Mouse (Mus musculus): Measurements from ENCODE around the gene Eif4b. TPM values are rescaled to one million over a fixed set of nuclear protein-coding genes. Genes with fewer than 3 reads are reported as not detected.

The Eif4b gene
- total and polyA plus RNA-seq, 3 experiments: 536 to 652 (median 555) TPM

DNA sequence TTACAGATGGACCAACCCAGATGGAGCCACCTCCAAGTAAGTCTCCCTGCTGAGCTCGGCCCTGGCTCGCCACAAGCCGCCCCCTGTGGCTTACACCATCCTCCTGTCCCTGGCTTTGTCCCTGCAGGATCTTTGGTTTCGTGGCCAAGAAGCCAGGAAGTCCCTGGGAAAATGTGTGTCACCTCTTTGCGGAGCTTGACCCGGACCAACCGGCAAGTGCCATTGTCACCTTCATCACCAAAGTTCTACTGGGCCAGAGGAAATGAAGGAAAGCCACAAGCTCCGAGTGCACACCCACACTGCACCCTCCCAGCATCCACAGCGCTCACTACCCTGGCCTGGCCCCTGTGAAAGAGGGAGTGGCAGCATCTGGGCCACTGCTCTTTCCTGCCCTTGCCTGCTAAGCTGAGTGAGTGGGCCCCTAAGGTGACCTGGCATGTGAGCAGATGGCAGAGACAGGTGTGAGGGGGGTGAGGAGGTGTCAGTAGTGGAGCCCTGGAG is 42.2 kb downstream of the Eif4b start:
- Histone ChIP-seq H3K27me3 (replicated peaks) (no peaks in the 10 kb centered on the region), H3K36me3 (replicated peaks in 1 of 2; ENCODE audit: control insufficient read depth in 1 of 2, insufficient read depth in 1 of 2, low read length in 1 of 2) (peaks cover 44 to 63% of the 10 kb centered on the region in 2 experiments), H3K9me3 (replicated peaks; ENCODE audit: low read length) (no peaks in the 10 kb centered on the region), H3K4me2 (ENCODE audit: insufficient read depth, low read depth, poor library complexity, severe bottlenecking) (no peak overlapping the region), H3K4me3 (replicated peaks in 1 of 3; ENCODE audit: low read depth in 2 of 3, low read length in 2 of 3, poor library complexity in 1 of 3) (no peak overlapping the region), H3K79me2 (replicated peaks; ENCODE audit: control insufficient read depth, extremely low read depth, insufficient read depth, poor library complexity, severe bottlenecking) (no peaks in the 10 kb centered on the region), H3K9ac (ENCODE audit: insufficient read depth, low read depth) (no peak overlapping the region), H3K4me1 (ENCODE audit: control insufficient read depth in 1 of 2, insufficient read depth in 2 of 2) (peaks cover under 1 to 5% of the 10 kb centered on the region in 2 experiments; a peak in 3 of 4 replicates), H3K27ac (ENCODE audit: insufficient read depth, low read depth) (no peak overlapping the region)
- dilution Hi-C loops (cut with MboI; ENCODE audit: extremely low pct_ligation_motif_present, extremely low pct_unique_long_range_greater_than_20kb, low sequenced_read_pairs) (no loop called here), in situ Hi-C loops (cut with MboI; ENCODE audit: low pct_ligation_motif_present, low pct_unique_long_range_greater_than_20kb, low sequenced_read_pairs) (no loop called here)
- TF ChIP-seq ETS1 (conservative IDR thresholded peaks at IDR 0.05; ENCODE audit: low read depth, low read length): no peak
- no peak for TF ChIP-seq CTCF (conservative IDR thresholded peaks at IDR 0.05 in 1 of 2, IDR thresholded peaks at IDR 0.05 in 1 of 2; ENCODE audit: low read depth in 2 of 2, low read length in 2 of 2)
- no peak for TF ChIP-seq POLR2A (IDR thresholded peaks at IDR 0.05; ENCODE audit: low read depth, low read length)
- no peak for TF ChIP-seq USF2 (conservative IDR thresholded peaks at IDR 0.05; ENCODE audit: low read depth, low read length)
- DNase-seq (ENCODE audit: extremely low read depth): no peak

DNA sequence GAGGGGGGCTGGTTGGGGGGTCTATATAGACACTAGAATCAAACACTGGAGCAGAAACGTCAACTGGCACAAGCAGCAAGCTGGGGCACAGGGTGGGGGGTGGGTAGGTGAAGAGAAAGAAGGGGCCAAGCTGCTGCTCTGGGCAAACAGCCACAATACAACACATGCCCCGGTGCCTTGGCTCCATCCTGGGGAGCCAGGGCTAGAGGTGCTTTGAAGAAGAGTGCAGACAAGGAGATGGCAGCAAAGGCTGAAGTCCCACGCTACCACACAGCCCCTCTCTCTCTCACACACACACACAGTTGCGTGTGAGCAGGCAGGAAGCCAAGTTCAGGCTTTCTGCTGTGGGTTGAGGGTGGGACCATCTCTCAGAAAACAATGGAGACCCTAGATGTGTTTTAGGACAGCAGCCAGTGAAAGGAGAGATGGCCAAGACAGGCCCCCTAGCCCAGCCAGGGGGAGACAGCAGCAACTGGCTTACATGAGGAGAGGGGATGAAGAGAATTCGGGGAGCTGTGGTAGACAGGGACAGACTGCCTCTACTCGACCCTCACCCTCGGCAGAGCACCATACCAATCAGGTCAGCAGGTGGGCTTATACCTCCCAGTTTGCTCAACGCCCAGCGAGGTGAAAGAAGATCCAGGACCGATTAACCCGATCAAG is 43.3 kb downstream of the Eif4b start:
- Histone ChIP-seq H3K9ac (ENCODE audit: insufficient read depth, low read depth) (no peak overlapping the region), H3K36me3 (replicated peaks in 1 of 2; ENCODE audit: control insufficient read depth in 1 of 2, insufficient read depth in 1 of 2, low read length in 1 of 2) (peaks cover 52 to 74% of the 10 kb centered on the region in 2 experiments), H3K4me3 (replicated peaks in 1 of 3; ENCODE audit: low read depth in 2 of 3, low read length in 2 of 3, poor library complexity in 1 of 3) (no peak overlapping the region), H3K79me2 (replicated peaks; ENCODE audit: control insufficient read depth, extremely low read depth, insufficient read depth, poor library complexity, severe bottlenecking) (no peaks in the 10 kb centered on the region), H3K27me3 (replicated peaks) (no peaks in the 10 kb centered on the region), H3K4me2 (ENCODE audit: insufficient read depth, low read depth, poor library complexity, severe bottlenecking) (no peak overlapping the region), H3K9me3 (replicated peaks; ENCODE audit: low read length) (no peaks in the 10 kb centered on the region), H3K27ac (ENCODE audit: insufficient read depth, low read depth) (no peak overlapping the region), H3K4me1 (ENCODE audit: control insufficient read depth in 1 of 2, insufficient read depth in 2 of 2) (no peaks in the 10 kb centered on the region)
- dilution Hi-C loops (cut with MboI; ENCODE audit: extremely low pct_ligation_motif_present, extremely low pct_unique_long_range_greater_than_20kb, low sequenced_read_pairs) (no loop called here), in situ Hi-C loops (cut with MboI; ENCODE audit: low pct_ligation_motif_present, low pct_unique_long_range_greater_than_20kb, low sequenced_read_pairs) (no loop called here)
- DNase-seq (ENCODE audit: extremely low read depth): no peak
- TF ChIP-seq BHLHE40 (IDR thresholded peaks at IDR 0.05; ENCODE audit: low read depth, low read length) (no peak), ZKSCAN1 (IDR thresholded peaks at IDR 0.05; ENCODE audit: borderline replicate concordance, low read depth, low read length) (no peak), TCF12 (IDR thresholded peaks at IDR 0.05; ENCODE audit: low read depth, low read length) (no peak), RCOR1 (conservative IDR thresholded peaks at IDR 0.05; ENCODE audit: low read depth, low read length) (no peak)

DNA sequence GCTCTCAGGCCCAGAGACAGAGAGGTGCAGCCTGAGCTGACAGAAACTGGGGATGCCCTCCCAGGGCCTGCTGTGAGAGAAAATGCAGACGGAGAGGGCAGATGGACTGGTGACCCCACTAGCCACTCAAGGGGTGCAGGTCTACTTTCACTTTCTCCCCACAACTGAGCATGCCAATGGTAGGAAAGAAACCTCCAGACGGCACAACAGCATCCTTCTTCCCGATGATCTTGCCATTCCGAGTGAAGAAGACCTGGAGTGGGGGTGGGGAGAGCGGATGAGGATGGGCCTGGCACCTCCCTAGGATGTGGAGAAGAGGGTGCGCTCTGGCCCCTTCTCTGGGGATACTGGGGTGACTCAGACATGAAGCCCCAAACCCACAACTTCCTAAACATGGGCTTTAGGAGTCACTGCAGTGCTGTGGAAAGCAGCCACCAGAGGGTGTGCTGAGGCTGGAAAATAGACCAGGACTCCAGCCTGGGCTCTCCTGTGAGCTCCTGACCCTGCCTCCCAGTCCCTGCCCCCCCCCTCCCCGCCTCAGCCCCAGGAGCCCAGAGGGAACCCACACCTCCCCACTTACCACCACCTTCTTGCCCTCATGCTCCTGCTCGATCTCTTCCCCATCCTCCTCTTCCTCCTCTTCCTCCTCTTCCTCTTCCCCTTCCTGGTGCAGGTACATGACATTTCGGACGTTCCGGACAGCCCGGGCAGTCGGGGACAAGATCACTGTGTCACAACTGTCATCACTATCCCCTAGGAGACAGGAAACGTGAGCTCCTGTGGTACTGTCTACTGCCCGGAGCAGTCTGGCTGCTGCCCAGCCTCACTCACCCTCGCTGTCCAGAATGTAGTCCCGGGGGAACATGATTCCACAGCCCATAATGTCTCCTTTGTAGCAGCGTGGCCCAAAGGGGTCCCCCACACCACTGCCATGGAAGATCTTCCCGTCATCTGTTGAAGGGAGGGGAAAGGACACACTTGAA is 44.2 kb downstream of the Eif4b start:
- no peak for DNase-seq (ENCODE audit: extremely low read depth)
- in situ Hi-C loops (cut with MboI; ENCODE audit: low pct_ligation_motif_present, low pct_unique_long_range_greater_than_20kb, low sequenced_read_pairs): no loop called here
- no peaks in the 10 kb centered on the region for H3K27me3 ChIP-seq (replicated peaks)
- no peak overlapping the region for H3K27ac ChIP-seq (ENCODE audit: insufficient read depth, low read depth)
- no peaks in the 10 kb centered on the region for H3K4me1 ChIP-seq (ENCODE audit: control insufficient read depth in 1 of 2, insufficient read depth in 2 of 2)
- H3K4me3 ChIP-seq (replicated peaks in 1 of 3; ENCODE audit: low read depth in 2 of 3, low read length in 2 of 3, poor library complexity in 1 of 3): no peak overlapping the region
- no peak overlapping the region for H3K9ac ChIP-seq (ENCODE audit: insufficient read depth, low read depth)
- no peaks in the 10 kb centered on the region for H3K9me3 ChIP-seq (replicated peaks; ENCODE audit: low read length)
- no peak for TF ChIP-seq TCF12 (IDR thresholded peaks at IDR 0.05; ENCODE audit: low read depth, low read length)
- TF ChIP-seq RAD21 (IDR thresholded peaks at IDR 0.05; ENCODE audit: low read depth, low read length): peak; percentile 8
- TF ChIP-seq CTCF (conservative IDR thresholded peaks at IDR 0.05 in 1 of 2, IDR thresholded peaks at IDR 0.05 in 1 of 2; ENCODE audit: low read depth in 2 of 2, low read length in 2 of 2): peak in 1 of 2 experiments; percentile 32; a peak in 2 of 4 replicates
- no peak for TF ChIP-seq HCFC1 (IDR thresholded peaks at IDR 0.05; ENCODE audit: low read depth, low read length)
- TF ChIP-seq SMC3 (IDR thresholded peaks at IDR 0.05; ENCODE audit: low read depth, low read length): peak; percentile 18; the same call in 1 of the 2 replicates
- H3K79me2 ChIP-seq (replicated peaks; ENCODE audit: control insufficient read depth, extremely low read depth, insufficient read depth, poor library complexity, severe bottlenecking): no peaks in the 10 kb centered on the region
- H3K36me3 ChIP-seq (replicated peaks in 1 of 2; ENCODE audit: control insufficient read depth in 1 of 2, insufficient read depth in 1 of 2, low read length in 1 of 2): peaks cover 53 to 81% of the 10 kb centered on the region in 2 experiments
- H3K4me2 ChIP-seq (ENCODE audit: insufficient read depth, low read depth, poor library complexity, severe bottlenecking): no peak overlapping the region
- dilution Hi-C loops (cut with MboI; ENCODE audit: extremely low pct_ligation_motif_present, extremely low pct_unique_long_range_greater_than_20kb, low sequenced_read_pairs): no loop called here
